Mouse (Mus musculus): ENCODE data around the gene Arf1. TPM values are rescaled to one million over a fixed set of nuclear protein-coding genes. Genes with fewer than 3 reads are reported as not detected.

Arf1 gene
- polyA plus RNA-seq (2011; ENCODE audit: insufficient read length, low read depth, missing spikeins) = 412 and 414 TPM in 2 replicates

- TF ChIP-seq POLR2A (IDR thresholded peaks at IDR 0.05; ENCODE audit: low read depth, low read length) (peak; percentile 73), CTCF (IDR thresholded peaks at IDR 0.05; ENCODE audit: borderline replicate concordance, insufficient read depth, low read length) (no peak)
- H3K4me1 ChIP-seq (ENCODE audit: control insufficient read depth, insufficient read depth, low read length) = peaks cover 9% of the 10 kb centered on the region; the same call in 1 of the 2 replicates
- H3K4me3 ChIP-seq (ENCODE audit: insufficient read depth, low read length) = peak within 1 kb of the TSS; percentile 97
- peak within 1 kb of the TSS; percentile 92 for H3K27ac ChIP-seq (ENCODE audit: insufficient read depth, low read length)
Measured at GRCm38 (mm10) chr11:59228122-59228953, at the start of gene Arf1. Gene Arf1, minus strand, starts transcription at chr11:59228270.

- TF ChIP-seq CTCF (IDR thresholded peaks at IDR 0.05; ENCODE audit: borderline replicate concordance, insufficient read depth, low read length) (no peak), POLR2A (IDR thresholded peaks at IDR 0.05; ENCODE audit: low read depth, low read length) (no peak)
- Histone ChIP-seq H3K4me3 (ENCODE audit: insufficient read depth, low read length) (no peak overlapping the region), H3K4me1 (ENCODE audit: control insufficient read depth, insufficient read depth, low read length) (no peaks in the 10 kb centered on the region), H3K27ac (ENCODE audit: insufficient read depth, low read length) (no peak overlapping the region)
Measured at GRCm38 (mm10) chr11:59276877-59277276, 48.8 kb upstream of the Arf1 start.

GRCm38 (mm10) chr11:59274184-59274583 lies 46.1 kb upstream of the Arf1 start:
- Histone ChIP-seq H3K27ac (ENCODE audit: insufficient read depth, low read length) (no peak overlapping the region), H3K4me1 (ENCODE audit: control insufficient read depth, insufficient read depth, low read length) (no peaks in the 10 kb centered on the region), H3K4me3 (ENCODE audit: insufficient read depth, low read length) (no peak overlapping the region)
- TF ChIP-seq POLR2A (IDR thresholded peaks at IDR 0.05; ENCODE audit: low read depth, low read length) = no peak

- H3K4me3 ChIP-seq (ENCODE audit: insufficient read depth, low read length) = no peak overlapping the region
- no peaks in the 10 kb centered on the region for H3K4me1 ChIP-seq (ENCODE audit: control insufficient read depth, insufficient read depth, low read length)
- no peak overlapping the region for H3K27ac ChIP-seq (ENCODE audit: insufficient read depth, low read length)
- TF ChIP-seq POLR2A (IDR thresholded peaks at IDR 0.05; ENCODE audit: low read depth, low read length) = no peak
- TF ChIP-seq CTCF (IDR thresholded peaks at IDR 0.05; ENCODE audit: borderline replicate concordance, insufficient read depth, low read length) = no peak
Measured at GRCm38 (mm10) chr11:59266727-59267126, 38.7 kb upstream of the Arf1 start.

- Histone ChIP-seq H3K4me1 (ENCODE audit: control insufficient read depth, insufficient read depth, low read length) (no peaks in the 10 kb centered on the region), H3K27ac (ENCODE audit: insufficient read depth, low read length) (no peak overlapping the region), H3K4me3 (ENCODE audit: insufficient read depth, low read length) (no peak overlapping the region)
- TF ChIP-seq POLR2A (IDR thresholded peaks at IDR 0.05; ENCODE audit: low read depth, low read length) (no peak), CTCF (IDR thresholded peaks at IDR 0.05; ENCODE audit: borderline replicate concordance, insufficient read depth, low read length) (no peak)
Measured at GRCm38 (mm10) chr11:59265154-59265813, 37.2 kb upstream of the Arf1 start.

- H3K27ac ChIP-seq (ENCODE audit: insufficient read depth, low read length) = no peak overlapping the region
- H3K4me1 ChIP-seq (ENCODE audit: control insufficient read depth, insufficient read depth, low read length) = no peaks in the 10 kb centered on the region
- no peak for TF ChIP-seq POLR2A (IDR thresholded peaks at IDR 0.05; ENCODE audit: low read depth, low read length)
- TF ChIP-seq CTCF (IDR thresholded peaks at IDR 0.05; ENCODE audit: borderline replicate concordance, insufficient read depth, low read length) = no peak
- H3K4me3 ChIP-seq (ENCODE audit: insufficient read depth, low read length) = no peak overlapping the region
Measured at GRCm38 (mm10) chr11:59264593-59264992, 36.5 kb upstream of the Arf1 start.

- TF ChIP-seq CTCF (IDR thresholded peaks at IDR 0.05; ENCODE audit: borderline replicate concordance, insufficient read depth, low read length) = no peak; the same call in 1 of the 2 replicates
- no peak for TF ChIP-seq POLR2A (IDR thresholded peaks at IDR 0.05; ENCODE audit: low read depth, low read length)
- Histone ChIP-seq H3K27ac (ENCODE audit: insufficient read depth, low read length) (no peak overlapping the region), H3K4me3 (ENCODE audit: insufficient read depth, low read length) (peak overlapping the region; percentile 19), H3K4me1 (ENCODE audit: control insufficient read depth, insufficient read depth, low read length) (no peaks in the 10 kb centered on the region)
Measured at GRCm38 (mm10) chr11:59263870-59264563, 35.9 kb upstream of the Arf1 start.

GRCm38 (mm10) chr11:59262308-59262707 lies 34.2 kb upstream of the Arf1 start:
- no peak overlapping the region for H3K4me3 ChIP-seq (ENCODE audit: insufficient read depth, low read length)
- H3K27ac ChIP-seq (ENCODE audit: insufficient read depth, low read length) = no peak overlapping the region
- TF ChIP-seq POLR2A (IDR thresholded peaks at IDR 0.05; ENCODE audit: low read depth, low read length) (no peak), CTCF (IDR thresholded peaks at IDR 0.05; ENCODE audit: borderline replicate concordance, insufficient read depth, low read length) (no peak)
- no peaks in the 10 kb centered on the region for H3K4me1 ChIP-seq (ENCODE audit: control insufficient read depth, insufficient read depth, low read length)

- H3K4me1 ChIP-seq (ENCODE audit: control insufficient read depth, insufficient read depth, low read length) = no peaks in the 10 kb centered on the region
- TF ChIP-seq CTCF (IDR thresholded peaks at IDR 0.05; ENCODE audit: borderline replicate concordance, insufficient read depth, low read length) (no peak), POLR2A (IDR thresholded peaks at IDR 0.05; ENCODE audit: low read depth, low read length) (no peak)
- no peak overlapping the region for H3K4me3 ChIP-seq (ENCODE audit: insufficient read depth, low read length)
- no peak overlapping the region for H3K27ac ChIP-seq (ENCODE audit: insufficient read depth, low read length)
Measured at GRCm38 (mm10) chr11:59260706-59261493, 32.8 kb upstream of the Arf1 start.
